Mouse (Mus musculus): Measurements from ENCODE around the gene Ube2l6. TPM values are rescaled to one million over a fixed set of nuclear protein-coding genes. Genes with fewer than 3 reads are reported as not detected.

Gene Ube2l6
- total and polyA plus RNA-seq, 3 experiments, result 2.0 to 8.5 (median 4.1) TPM

DNA sequence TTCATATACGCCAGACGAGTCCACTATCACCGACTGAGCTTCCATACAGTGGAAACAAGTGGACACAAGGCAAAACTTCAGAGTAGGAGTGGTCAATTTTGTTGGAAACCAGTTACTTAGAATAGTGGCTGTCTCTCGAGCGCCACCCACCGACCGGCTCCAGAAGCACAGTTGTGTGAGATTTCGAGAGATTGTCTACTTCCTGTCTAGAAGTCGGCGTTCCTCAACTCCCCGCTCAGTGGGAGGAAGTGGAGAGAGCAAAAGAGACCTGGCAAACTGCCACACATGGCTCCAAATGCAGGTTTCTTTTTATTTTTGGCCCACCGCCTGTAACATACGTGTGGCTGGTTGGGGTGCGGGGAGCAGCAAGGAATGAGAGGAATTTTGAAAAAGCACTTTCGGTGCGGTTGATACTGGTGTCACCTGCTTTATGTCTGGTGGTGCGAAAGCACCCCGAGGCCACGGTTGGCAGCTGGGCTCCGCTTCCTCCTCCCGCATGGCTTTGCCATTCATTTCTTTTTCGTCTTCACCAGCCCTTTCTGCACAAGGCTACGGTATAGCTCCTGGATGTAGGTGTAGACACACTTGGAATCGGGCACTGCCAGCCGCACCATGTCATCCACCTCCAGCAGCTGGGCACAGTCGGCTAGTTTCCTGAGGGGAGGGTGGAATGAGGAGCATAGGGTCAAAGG lies 12.4 kb downstream of the Ube2l6 start:
- Histone ChIP-seq H3K27me3 (replicated peaks) (peaks cover 3% of the 10 kb centered on the region), H3K79me2 (replicated peaks; ENCODE audit: control insufficient read depth, extremely low read depth, insufficient read depth, poor library complexity, severe bottlenecking) (no peaks in the 10 kb centered on the region), H3K9me3 (replicated peaks; ENCODE audit: low read length) (no peaks in the 10 kb centered on the region), H3K4me1 (ENCODE audit: control insufficient read depth in 1 of 2, insufficient read depth in 2 of 2) (peaks cover 0 to 3% of the 10 kb centered on the region in 2 experiments; a peak in 1 of 4 replicates), H3K9ac (ENCODE audit: insufficient read depth, low read depth) (no peak overlapping the region), H3K4me2 (ENCODE audit: insufficient read depth, low read depth, poor library complexity, severe bottlenecking) (no peak overlapping the region), H3K36me3 (replicated peaks in 1 of 2; ENCODE audit: control insufficient read depth in 1 of 2, insufficient read depth in 1 of 2, low read length in 1 of 2) (peaks cover 0 to 2% of the 10 kb centered on the region in 2 experiments), H3K4me3 (replicated peaks in 1 of 3; ENCODE audit: low read depth in 2 of 3, low read length in 2 of 3, poor library complexity in 1 of 3) (no peak overlapping the region), H3K27ac (ENCODE audit: insufficient read depth, low read depth) (no peak overlapping the region)
- TF ChIP-seq SMC3 (IDR thresholded peaks at IDR 0.05; ENCODE audit: low read depth, low read length) (0 out of 2 replicates have a peak, but pooled peaks have one; percentile 13), MAX (IDR thresholded peaks at IDR 0.05; ENCODE audit: low read length) (no peak), JUND (conservative IDR thresholded peaks at IDR 0.05; ENCODE audit: low read depth, low read length) (no peak), RCOR1 (conservative IDR thresholded peaks at IDR 0.05; ENCODE audit: low read depth, low read length) (no peak), MAFK (IDR thresholded peaks at IDR 0.05; ENCODE audit: insufficient replicate concordance, low read length) (no peak), HCFC1 (IDR thresholded peaks at IDR 0.05; ENCODE audit: low read depth, low read length) (no peak), MYC (IDR thresholded peaks at IDR 0.05; ENCODE audit: low read depth, low read length) (no peak), CTCF (conservative IDR thresholded peaks at IDR 0.05 in 1 of 2, IDR thresholded peaks at IDR 0.05 in 1 of 2; ENCODE audit: low read depth in 2 of 2, low read length in 2 of 2) (peak in 1 of 2 experiments; percentile 39; a peak in 1 of 4 replicates), MEF2A (IDR thresholded peaks at IDR 0.05; ENCODE audit: borderline replicate concordance, low read depth, low read length) (no peak), KAT2A (IDR thresholded peaks at IDR 0.05; ENCODE audit: insufficient replicate concordance, low read length) (no peak), USF1 (IDR thresholded peaks at IDR 0.05; ENCODE audit: low read depth, low read length) (no peak), ELF1 (IDR thresholded peaks at IDR 0.05; ENCODE audit: low read depth, low read length) (no peak)
- dilution Hi-C loops (cut with MboI; ENCODE audit: extremely low pct_ligation_motif_present, extremely low pct_unique_long_range_greater_than_20kb, low sequenced_read_pairs) (no loop called here), in situ Hi-C loops (cut with MboI; ENCODE audit: low pct_ligation_motif_present, low pct_unique_long_range_greater_than_20kb, low sequenced_read_pairs) (no loop called here)
- no peak for DNase-seq (ENCODE audit: extremely low read depth)

DNA sequence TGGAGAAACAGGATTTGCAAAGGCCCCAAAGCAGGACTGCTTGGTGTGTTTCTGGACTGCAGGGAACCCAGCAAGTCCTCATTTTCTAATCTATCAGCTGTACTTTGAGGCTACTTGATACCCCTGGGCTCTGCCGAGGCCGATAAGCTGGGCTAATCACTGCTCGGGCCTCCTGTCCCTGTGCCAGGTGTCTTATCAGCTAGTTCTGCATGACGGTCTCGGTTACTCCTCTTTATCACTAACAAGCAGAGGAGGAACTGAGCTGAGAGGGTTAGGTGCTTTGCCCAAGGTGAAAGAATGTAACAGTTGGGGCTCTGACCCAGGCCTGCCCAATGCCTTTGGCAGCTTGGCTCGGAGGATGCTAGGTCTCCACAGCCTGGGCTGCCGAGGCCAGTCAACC lies 13.3 kb downstream of the Ube2l6 start:
- peaks cover 0 to 2% of the 10 kb centered on the region in 2 experiments for H3K36me3 ChIP-seq (replicated peaks in 1 of 2; ENCODE audit: control insufficient read depth in 1 of 2, insufficient read depth in 1 of 2, low read length in 1 of 2)
- H3K9me3 ChIP-seq (replicated peaks; ENCODE audit: low read length), result no peaks in the 10 kb centered on the region
- TF ChIP-seq MEF2A (IDR thresholded peaks at IDR 0.05; ENCODE audit: borderline replicate concordance, low read depth, low read length), result no peak
- no peak for TF ChIP-seq ZC3H11A (IDR thresholded peaks at IDR 0.05; ENCODE audit: low read depth, low read length)
- no peak for TF ChIP-seq CHD1 (IDR thresholded peaks at IDR 0.05; ENCODE audit: low read depth, low read length)
- TF ChIP-seq RCOR1 (conservative IDR thresholded peaks at IDR 0.05; ENCODE audit: low read depth, low read length), result no peak
- no peak for TF ChIP-seq IRF4 (IDR thresholded peaks at IDR 0.05; ENCODE audit: low read depth, low read length)
- no peak for TF ChIP-seq TBP (conservative IDR thresholded peaks at IDR 0.05; ENCODE audit: low read depth, low read length)
- no peak for TF ChIP-seq NRF1 (IDR thresholded peaks at IDR 0.05; ENCODE audit: low read depth, low read length)
- no peak for TF ChIP-seq MAZ (IDR thresholded peaks at IDR 0.05; ENCODE audit: low read depth, low read length)
- no peak for TF ChIP-seq ETS1 (conservative IDR thresholded peaks at IDR 0.05; ENCODE audit: low read depth, low read length)
- TF ChIP-seq UBTF (IDR thresholded peaks at IDR 0.05; ENCODE audit: low read depth, low read length), result no peak
- H3K4me1 ChIP-seq (ENCODE audit: control insufficient read depth in 1 of 2, insufficient read depth in 2 of 2), result peaks cover 0 to 7% of the 10 kb centered on the region in 2 experiments; a peak in 1 of 4 replicates
- H3K27ac ChIP-seq (ENCODE audit: insufficient read depth, low read depth), result no peak overlapping the region
- no peaks in the 10 kb centered on the region for H3K79me2 ChIP-seq (replicated peaks; ENCODE audit: control insufficient read depth, extremely low read depth, insufficient read depth, poor library complexity, severe bottlenecking)
- H3K4me3 ChIP-seq (replicated peaks in 1 of 3; ENCODE audit: low read depth in 2 of 3, low read length in 2 of 3, poor library complexity in 1 of 3), result no peak overlapping the region
- DNase-seq (ENCODE audit: extremely low read depth), result no peak
- H3K9ac ChIP-seq (ENCODE audit: insufficient read depth, low read depth), result no peak overlapping the region
- H3K27me3 ChIP-seq (replicated peaks), result peaks cover 3% of the 10 kb centered on the region
- in situ Hi-C loops (cut with MboI; ENCODE audit: low pct_ligation_motif_present, low pct_unique_long_range_greater_than_20kb, low sequenced_read_pairs), result no loop called here
- dilution Hi-C loops (cut with MboI; ENCODE audit: extremely low pct_ligation_motif_present, extremely low pct_unique_long_range_greater_than_20kb, low sequenced_read_pairs), result no loop called here
- H3K4me2 ChIP-seq (ENCODE audit: insufficient read depth, low read depth, poor library complexity, severe bottlenecking), result no peak overlapping the region

All from CH12.LX (cell line).